Mouse (Mus musculus) gastrocnemius, adult 2 months (tissue): ENCODE results near the gene Ift27. TPM values are rescaled to one million over a fixed set of nuclear protein-coding genes. Genes with fewer than 3 reads are reported as not detected.

Experiments
- DNase-seq: peaks from one replicate; pipeline ENCODE4 v3.0.0; 2022
- H3K27ac ChIP-seq: fragments of 200-600 bp; 2 replicates; pipeline ENCODE4 v1.8.1; 2022; ENCODE audit warnings: mild to moderate bottlenecking
- H3K4me3 ChIP-seq: fragments of 200-600 bp; 2 replicates; pipeline ENCODE4 v1.8.1; 2022; ENCODE audit warnings: mild to moderate bottlenecking, moderate library complexity
- CTCF ChIP-seq: fragments of 200-600 bp; IDR thresholded peaks from 2 replicates; pipeline ENCODE4 v1.8.1; 2022; ENCODE audit warnings: antibody characterized with exemption, mild to moderate bottlenecking, moderate library complexity
- intact Hi-C: fragments of 180-260 bp; cut with DNase I; formaldehyde crosslinking; loops from one replicate; pipeline ENCODE4 v1.15.1; 2025
- total RNA-seq, 2 experiments: library from RNA; stranded (reverse); gene quantifications; 2 replicates each; pipeline ENCODE4 v1.2.3; 2021

Gene Ift27
- total RNA-seq, 2 experiments from 2014 or later: 11.7 to 16.0 TPM

GRCm38 (mm10) chr15:78119248-78119647 is 54.7 kb downstream of the Ift27 start:
- TF ChIP-seq CTCF: no peak
- intact Hi-C loops: no loop called here
- no peak overlapping the region for H3K27ac ChIP-seq
- no peak overlapping the region for H3K4me3 ChIP-seq
- no peak for DNase-seq

DNA sequence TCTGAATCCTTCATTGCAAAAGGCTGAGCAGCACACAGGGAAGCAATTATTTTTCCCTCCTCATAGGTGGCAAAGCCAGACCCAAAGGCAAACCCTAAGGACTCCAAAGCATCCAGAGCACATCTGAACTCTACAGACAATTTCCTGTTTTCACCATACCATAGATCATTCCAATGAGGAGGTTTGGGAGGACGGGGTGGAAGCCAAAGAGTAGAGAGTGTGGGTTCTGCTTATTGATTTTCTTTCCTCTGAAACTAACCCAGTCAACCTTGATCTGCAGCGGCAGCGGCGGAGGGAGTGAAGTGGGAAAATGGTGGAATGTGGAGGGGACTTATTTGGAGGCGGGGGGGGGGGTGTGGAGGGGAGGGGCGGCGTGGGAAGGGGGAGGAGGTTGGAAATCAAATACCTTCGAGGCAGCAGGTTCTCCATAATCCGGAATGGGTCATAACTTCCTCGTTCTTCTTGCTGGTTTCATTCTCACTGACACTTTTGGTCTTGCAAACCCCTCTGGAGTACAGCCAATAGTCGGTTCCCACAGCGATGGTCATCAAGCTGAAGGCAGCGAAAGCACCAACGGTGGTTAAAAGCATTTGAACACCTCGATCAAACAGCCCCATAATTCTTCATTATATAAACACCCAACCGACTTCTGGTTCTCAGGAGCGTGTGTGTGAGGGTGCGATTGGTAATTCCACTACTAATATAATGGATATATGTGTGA is 55.5 kb downstream of the Ift27 start:
- no peak for DNase-seq
- no peak for TF ChIP-seq CTCF
- no peak overlapping the region for H3K4me3 ChIP-seq
- no peak overlapping the region for H3K27ac ChIP-seq
- intact Hi-C loops: no loop called here

- H3K4me3 ChIP-seq: no peak overlapping the region
- no peak for TF ChIP-seq CTCF
- no peak overlapping the region for H3K27ac ChIP-seq
- no peak for DNase-seq
- intact Hi-C loops: no loop called here
Observed at GRCm38 (mm10) chr15:78117731-78118130, 56.2 kb downstream of the Ift27 start.

DNA sequence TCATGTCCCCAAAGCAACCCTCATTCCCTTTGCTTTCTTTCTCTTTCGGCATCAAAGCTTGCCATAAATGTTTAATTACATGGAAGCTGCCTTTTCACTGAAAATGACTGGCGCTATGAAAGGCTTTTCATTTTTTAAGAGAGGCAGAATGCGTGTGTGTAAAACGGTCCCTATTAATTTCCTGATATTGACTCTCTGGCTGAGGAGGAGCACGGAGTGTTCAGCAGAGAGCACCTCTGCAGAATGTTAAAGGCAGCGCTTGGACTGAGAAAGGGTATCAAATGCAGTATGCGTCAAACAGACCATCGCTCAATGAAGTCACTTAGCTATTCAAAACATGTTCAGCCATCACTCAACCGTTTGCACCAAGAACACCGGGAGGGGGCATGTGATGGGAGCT is 57.0 kb downstream of the Ift27 start:
- H3K4me3 ChIP-seq: no peak overlapping the region
- no peak for TF ChIP-seq CTCF
- no peak overlapping the region for H3K27ac ChIP-seq
- intact Hi-C loops: no loop called here
- no peak for DNase-seq

DNA sequence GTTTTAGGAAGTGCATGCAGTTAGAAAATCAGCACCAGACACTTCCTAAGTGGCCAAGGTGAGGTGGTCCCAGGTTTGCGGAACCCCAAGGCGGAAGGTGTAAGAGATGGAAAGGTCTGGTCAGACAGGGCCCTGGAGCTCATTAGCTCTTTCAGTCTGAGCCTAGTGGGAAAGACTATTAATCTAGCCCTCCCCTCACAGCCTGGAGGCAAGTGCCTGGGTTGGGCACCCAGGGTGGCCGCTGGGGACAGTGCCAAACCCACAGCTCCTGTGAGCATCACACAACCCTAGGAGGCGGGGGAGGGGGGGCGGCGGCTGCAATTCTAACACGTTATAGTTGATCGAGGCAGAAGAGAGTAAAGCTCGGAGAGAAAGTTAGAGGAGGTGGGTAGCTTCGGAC is 57.7 kb downstream of the Ift27 start:
- DNase-seq: no peak
- intact Hi-C loops: no loop called here
- Histone ChIP-seq H3K27ac (no peak overlapping the region), H3K4me3 (no peak overlapping the region)
- TF ChIP-seq CTCF: no peak

Other genes starting within 250 kb of the Ift27 start
- 100 to 1,000 TPM; 189 to 247 TPM for gene Txn2, start 245.1 kb downstream of the Ift27 start, total RNA-seq
- under 1 TPM; 0.43 to 0.84 TPM for gene Foxred2, start 217.4 kb downstream of the Ift27 start, total RNA-seq
- 10 to 100 TPM; 57.7 to 63.5 TPM for gene Eif3d, start 203.3 kb downstream of the Ift27 start, total RNA-seq
- gene Cacng2, start 54.1 kb downstream of the Ift27 start, total RNA-seq: not detected
- gene Pvalb, start 32.3 kb upstream of the Ift27 start, total RNA-seq: over 10,000 TPM in 1 of 2 experiments, 1,000 to 10,000 TPM in 1; 9,151 to 16,547 TPM
- gene Ncf4, start 70.7 kb upstream of the Ift27 start, total RNA-seq: 1 to 10 TPM in 1 of 2 experiments, not detected in 1; 1.2 TPM
- under 1 TPM; 0.66 to 0.78 TPM for gene Csf2rb2, start 131.6 kb upstream of the Ift27 start, total RNA-seq
- gene Csf2rb, start 151.6 kb upstream of the Ift27 start, total RNA-seq: 1 to 10 TPM in 1 of 2 experiments, under 1 TPM in 1; 0.86 to 1.0 TPM
- not detected for gene Tex33, start 221.8 kb upstream of the Ift27 start, total RNA-seq
- 10 to 100 TPM; 18.2 to 18.8 TPM for gene Tst, start 231.8 kb upstream of the Ift27 start, total RNA-seq
- gene Mpst, start 232.3 kb upstream of the Ift27 start, total RNA-seq: 10 to 100 TPM; 61.9 to 66.9 TPM